Mouse (Mus musculus): Measurements from ENCODE around the gene Csrp2.

Gene Csrp2

DNA sequence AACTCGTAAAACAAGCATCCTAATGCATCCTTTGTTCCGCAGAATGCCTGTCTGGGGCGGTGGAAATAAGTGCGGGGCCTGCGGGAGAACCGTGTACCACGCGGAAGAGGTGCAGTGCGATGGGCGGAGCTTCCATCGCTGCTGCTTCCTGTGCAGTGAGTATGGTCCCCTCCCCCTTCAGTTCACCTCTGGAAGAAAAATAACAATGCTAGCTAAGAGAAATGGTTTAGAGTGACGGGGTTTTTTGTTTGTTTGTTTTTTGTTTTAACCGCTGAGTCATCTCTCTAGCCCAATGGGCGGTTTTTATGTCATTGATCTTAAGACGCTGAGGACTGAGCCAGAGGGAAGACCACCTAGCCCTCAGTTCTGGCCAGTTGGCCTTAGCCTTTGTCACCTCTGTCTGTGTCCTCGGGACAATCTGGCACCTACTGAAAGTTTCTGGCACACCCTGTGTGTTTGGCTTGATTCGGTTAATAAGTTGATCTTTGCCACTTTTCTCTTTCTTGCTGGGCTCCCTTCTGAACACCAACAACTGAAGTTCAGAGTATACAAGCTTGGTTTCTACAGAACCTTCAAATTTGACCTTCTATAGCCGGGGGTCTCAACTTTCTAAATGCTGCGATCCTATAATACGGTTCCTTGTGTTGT is 12.4 kb downstream of the Csrp2 start:
- DNase-seq: peak; percentile 65

DNA sequence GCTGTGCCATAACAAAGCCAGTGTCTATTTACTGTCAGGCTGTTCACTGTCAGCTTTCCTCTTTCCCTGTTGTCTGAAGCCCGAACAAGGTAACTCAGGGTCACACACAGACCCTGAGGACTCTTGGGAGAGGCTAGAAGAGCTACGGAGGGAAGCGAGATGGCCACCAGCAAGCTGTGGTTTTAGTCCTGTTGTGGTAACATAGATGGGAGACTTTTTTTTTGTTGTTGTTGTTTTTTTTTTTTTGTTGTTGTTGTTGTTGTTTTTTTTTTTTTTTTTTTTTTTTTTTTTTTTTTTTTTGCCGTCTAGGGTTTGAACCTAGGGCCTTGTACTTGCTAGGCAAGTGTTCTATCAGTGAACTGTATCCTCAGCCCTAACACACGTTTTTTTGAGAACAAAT is 14.0 kb downstream of the Csrp2 start:
- DNase-seq: no peak

DNA sequence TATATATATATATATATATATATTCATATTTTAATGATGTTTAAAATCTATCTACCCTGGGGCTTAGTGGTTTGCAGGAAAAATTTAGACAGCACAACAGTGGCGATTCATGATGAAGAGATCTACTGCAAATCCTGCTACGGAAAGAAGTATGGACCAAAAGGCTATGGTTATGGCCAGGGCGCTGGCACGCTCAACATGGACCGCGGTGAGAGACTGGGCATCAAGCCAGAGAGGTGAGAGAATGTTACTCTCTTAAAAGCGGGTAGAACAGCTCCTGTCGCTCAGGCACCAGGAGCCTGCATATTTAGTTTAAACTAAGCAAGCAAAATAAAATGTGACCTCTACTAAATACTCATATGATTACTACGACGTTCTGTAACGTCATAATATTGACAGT is 15.5 kb downstream of the Csrp2 start:
- no peak for DNase-seq

DNA sequence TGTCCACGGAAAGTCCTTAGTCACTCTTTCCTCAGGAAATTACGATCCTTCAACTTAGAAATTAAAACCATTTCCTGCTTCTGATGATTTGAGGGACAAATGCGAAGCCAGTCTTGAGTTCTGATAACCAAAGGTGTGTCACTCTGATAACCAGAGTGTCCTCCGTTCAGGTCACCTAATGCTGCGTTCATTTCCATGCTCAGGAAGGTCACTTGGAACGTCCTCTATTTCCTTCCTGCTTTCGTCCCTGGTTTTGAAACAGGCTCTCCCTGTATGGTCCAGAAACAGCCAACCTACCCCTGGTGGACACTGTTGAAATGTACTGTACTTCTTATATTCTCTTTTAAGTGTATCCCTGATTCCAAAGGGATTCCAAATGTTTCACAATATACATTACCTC is 16.1 kb downstream of the Csrp2 start:
- no peak for DNase-seq

DNA sequence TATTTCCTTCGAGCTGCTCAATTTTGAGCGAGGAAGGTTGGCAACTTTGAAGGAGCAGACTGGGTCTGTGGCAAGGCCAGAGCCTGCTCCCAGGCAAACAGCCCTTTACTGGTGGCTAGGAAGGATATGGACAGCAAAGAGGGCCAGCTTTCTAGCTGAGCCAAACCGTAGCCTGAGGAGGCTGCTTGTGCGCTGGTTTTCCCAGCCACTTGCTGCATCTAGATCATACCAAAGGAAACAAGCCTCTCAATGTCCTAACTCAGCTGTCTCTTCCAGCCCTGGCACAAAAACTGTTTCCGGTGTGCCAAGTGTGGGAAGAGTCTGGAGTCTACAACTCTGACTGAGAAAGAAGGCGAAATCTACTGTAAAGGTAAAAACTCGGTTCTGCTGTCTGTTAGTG is 18.8 kb downstream of the Csrp2 start:
- DNase-seq: no peak

DNA sequence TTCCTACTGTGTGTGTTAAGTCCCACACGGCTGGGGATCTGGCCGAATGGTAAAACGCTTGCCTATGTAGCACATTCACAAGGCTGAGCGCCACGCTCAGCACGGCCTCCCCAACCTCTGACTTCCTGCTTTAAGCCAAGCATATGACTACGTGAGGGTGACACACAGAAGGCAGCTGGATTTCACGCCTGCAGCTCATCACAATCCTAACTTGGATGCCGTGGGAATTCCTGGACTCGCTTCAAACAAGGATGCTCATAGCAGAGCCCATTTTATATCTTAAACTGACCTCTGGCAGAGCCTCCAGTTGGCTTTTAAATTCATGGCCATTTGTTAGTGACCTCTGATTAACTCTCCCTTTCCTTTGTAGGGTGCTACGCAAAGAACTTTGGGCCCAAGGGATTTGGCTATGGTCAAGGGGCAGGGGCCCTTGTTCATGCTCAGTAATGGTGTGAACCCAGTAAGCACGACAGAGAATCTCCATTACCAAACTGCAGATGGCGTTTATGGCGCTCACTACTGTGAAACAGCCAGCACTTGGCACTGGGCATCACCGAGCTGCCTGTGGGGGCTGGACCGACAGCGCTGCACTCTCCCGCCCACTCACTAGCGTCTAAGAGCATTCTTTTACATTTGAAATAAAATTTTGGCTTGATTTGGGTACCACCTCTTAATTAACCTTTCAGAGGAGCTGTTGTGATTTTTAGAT is 19.4 kb downstream of the Csrp2 start:
- no peak for DNase-seq

DNA sequence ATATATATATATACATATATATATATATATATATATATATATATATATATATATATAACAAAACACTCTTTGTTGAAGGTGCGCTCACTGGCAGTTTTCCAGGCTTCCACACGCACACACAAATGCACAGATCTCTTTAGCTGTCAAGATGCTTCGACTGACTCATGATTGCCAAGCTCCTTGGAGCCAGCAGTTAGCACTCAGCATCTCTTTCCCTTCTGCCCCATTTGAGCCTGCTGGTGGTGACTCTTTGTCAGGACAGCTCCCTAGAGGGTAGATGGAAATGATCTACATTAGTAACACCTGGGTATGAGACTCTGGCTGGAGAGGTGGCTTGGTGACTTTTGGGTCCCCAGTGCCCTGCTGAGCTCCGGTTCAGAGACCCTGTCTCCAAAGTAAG is 20.1 kb downstream of the Csrp2 start:
- DNase-seq: no peak

DNA sequence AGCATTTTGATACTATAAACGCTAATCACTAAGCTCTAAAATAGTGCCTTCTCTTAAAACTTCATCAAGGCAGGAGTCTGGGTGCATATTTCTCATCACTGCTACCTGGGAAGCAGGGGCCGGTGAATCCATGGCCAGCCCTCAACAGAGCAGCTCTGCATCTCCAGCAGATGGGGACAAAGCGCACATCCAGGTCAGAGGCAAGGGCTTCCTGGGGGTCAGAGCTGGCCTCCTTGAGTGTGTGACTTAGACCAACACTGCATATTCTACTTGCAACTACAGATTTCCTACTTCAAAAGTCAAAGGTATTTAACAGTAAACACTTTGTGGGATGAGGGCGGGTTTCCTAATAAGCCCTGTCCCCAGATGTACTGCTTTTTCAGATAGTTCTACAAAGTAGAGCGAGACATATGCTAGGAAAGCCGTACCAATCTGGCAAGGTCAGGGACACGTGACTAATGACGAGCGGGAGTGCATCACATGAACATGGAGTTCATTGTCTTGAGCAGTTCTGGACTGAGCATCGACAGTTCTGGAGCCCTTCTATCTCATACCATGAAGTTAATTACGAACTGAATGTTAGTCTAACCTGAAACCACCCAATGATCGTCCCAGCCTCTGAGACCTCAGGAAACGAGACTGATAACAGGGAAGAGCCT is 21.3 kb downstream of the Csrp2 start:
- DNase-seq: no peak

DNA sequence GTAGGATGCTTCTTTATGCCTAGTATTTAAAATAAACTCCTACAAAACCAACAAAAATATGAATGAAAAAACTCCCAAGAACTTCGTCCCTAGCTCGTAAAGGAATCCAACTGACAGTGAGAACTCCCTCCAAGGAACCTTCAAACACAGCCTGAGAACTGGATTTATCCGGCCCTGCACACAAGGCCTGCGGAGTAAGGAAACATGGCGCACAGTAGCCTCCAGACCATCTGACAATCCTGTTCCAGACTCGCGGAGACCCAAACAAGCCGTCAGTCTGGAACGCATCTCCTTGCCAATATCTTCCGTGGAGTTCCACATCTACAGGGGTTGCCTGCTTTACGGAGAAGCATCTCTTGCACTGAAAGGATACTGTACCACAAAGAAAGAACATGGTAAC is 22.4 kb downstream of the Csrp2 start:
- no peak for DNase-seq

DNA sequence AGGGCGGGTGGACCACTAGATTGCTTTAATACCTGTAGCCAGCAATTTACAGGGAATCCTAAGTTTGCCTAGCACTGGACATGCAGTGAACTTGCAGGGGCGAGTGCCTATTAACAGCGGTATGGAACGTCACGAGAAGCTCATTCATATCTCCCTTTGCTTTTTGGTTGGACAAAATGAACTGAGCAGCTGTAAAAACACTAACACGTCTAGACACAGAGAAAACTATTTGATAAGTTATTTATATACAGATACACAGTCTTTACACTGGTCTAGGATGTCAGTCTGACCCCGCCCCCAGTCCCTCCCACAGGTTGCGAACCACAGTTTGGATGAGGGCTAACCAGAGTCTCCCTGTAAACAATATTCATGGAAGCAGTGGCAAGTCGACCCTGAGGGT is 23.2 kb downstream of the Csrp2 start:
- no peak for DNase-seq

DNA sequence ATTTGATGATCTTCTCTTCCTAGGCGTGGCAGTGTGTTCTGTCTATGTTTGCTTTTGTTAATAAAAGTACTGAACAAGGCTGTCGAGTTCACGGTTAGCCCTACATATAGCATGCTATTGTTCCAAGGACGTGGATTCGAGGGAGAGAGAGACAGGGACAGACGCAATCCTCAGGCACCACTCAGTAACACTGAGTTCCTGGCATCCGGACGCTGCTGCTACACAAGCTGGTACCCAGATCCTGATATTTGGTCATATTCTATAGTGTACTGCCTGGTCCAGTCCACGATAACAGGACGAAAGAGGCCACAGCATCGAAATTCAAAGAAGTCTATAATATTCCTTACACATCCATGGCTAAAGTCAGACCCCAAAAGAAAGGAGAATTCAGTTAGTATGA is 24.6 kb downstream of the Csrp2 start:
- DNase-seq: no peak

DNA sequence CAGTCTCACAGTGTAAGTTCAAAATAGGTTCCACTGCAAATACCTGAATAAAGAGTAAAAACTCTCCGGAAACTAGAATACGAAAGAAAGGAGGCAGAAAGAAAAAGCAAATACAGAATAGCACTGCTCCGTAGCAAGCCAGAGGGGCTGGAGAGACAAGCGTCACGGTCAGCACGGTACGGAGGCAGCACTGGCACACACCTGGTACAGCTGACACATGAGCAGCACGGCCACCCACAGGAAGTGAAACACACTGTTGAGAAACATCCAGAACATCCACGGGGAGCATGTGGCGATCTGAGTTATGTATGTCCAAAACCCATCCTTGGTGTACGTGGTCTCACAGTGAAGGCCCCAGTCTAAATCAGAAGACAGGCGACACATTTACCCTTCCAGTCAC is 26.4 kb downstream of the Csrp2 start:
- DNase-seq: no peak

DNA sequence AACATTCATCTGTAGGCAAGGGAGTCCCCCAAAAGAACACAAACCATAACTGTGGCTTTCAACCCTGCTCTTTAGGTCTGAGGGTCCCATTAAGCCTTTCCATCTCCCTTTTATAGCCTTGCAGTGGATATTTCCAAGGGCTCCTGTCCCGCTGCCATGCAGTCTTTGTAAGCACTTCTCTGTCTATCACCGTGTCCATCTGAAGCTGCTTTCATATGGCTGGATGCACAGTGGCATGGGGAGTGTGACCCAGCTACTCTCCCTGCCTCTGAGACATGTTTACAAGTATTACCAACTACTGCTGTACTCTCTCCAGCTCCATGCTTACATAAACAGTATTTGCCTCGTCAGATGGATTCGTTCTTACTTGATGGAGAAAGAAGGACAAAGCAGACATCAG is 28.0 kb downstream of the Csrp2 start:
- DNase-seq: no peak

DNA sequence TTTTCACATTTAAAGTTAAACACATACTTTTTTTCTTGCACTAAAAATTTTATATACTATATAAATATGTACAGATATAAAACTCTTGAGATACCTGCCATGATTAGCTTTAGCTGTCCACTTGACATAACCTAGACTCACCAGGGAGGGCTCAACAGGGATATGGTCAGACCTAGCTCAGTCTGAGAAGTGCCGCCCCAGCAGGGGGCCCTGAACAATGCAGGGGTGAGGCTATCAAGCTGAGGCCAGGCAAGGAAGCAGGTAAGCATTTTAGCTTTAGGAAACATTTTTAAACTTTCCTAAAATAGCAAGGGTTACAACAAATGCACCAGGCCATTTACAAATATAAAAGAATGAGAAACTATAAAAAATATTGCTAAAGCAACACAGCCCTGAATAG is 31.5 kb downstream of the Csrp2 start:
- DNase-seq: no peak

DNA sequence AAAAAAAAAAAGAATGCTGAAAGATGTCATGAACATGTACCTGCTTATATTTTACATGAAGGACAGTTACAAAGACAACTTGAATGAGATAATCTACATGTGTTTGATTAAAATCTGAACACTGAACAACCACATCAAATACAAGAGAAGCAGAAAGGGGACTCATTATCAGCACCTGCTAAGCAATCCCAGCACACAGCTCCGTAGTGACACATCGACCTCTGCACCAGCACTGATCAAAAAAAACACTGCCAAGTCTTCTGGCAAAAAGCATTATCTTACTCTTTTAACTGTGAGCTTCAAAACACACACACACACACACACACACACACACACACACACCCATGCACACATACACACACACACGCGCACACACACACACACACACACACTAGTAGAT is 32.2 kb downstream of the Csrp2 start:
- DNase-seq: no peak

DNA sequence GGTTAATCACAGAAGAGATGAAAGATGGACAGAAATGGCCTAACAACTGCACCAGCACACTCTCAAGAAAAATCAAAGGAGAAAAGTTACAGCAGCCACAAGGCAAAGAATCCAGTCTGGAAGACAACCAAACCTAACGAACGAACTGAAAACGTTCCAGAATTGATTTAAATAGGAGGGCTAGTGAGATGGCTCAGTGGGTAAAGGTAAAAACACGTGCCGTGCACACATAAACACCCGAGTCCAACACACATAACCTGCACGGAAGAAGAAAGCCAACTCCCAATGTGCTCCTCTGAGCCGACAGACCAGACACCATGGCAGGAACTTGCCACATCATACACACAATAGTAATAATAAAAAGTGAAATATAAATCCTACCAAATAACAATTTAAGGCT is 32.7 kb downstream of the Csrp2 start:
- DNase-seq: no peak

DNA sequence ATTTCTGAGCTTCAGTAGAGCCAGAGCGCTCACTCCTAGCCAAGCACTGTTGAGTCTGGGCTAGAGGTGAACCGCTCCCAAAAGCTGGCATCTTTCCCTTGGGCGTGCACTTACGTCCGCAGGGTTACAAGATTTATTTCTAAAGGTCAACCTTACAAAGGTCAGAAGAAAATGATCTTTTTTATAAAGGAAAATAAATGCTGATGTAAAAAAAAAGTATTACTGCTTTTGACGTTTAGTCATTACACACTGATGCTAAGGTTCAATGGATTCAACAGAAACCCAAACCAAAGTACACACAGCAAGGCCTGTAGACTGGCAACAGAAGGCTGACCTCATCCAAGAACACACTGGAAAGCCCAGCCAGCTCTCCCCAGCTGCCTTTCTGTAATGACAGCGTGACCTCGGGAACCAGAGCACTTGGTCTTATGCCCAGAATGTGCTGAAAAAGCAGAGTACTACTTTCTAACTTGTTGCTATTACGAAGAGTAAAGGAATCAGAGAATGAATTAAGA is 33.4 kb downstream of the Csrp2 start:
- no peak for DNase-seq

DNA sequence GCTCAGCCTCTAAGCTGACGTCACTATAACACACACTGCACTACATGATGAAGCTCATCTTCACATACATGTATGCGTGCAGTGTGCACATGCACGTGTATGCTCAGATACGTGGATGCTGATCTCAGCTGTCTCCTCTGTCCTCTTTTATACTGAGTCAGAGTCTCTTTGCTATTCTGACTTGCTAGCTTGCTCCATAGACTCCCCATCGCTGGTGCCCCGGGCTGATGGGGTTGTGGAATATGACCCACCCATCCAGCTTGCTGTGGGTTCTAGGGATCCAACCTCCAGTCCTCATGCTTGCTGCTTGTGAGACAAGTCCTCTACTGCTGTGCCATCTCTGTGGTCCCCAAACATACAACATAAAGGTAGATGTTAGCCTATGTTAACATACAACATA is 39.3 kb downstream of the Csrp2 start:
- DNase-seq: no peak

DNA sequence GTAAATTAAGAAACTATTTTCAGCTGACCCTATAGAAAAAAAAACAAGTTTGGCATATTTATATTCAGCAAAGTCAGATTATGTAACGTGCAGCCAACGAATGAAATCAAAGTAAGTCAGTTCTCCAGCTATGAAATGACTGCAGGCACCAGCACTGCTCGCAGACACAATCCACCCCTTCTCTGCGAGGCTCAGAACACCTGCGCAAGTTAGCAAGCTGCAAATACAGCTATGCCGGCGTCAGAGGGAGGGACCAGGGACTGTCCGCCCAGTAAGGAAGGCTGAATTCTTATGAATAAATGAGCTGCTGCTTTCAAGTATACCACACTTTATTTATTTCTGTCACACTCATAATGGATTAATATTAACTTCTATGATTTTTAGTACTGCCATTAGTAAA is 40.2 kb downstream of the Csrp2 start:
- no peak for DNase-seq

DNA sequence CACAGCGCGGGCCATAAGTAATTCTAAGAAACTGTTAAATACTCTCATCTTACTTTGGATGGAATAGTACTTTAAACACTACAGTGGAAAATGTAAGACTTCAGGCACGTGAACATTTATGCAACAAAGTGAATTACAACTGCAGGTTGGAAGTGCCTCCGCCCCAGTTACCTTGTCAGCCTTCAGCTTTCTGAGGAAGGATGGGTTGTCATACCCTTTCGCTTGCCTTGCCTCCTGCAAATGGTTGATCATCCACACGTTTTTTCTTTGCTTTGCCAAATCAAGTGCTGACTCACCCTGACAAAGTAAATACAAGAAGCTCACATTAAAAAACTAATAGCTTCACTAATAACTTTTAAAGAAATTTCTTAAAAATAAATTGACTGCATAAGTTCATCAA is 41.3 kb downstream of the Csrp2 start:
- no peak for DNase-seq

DNA sequence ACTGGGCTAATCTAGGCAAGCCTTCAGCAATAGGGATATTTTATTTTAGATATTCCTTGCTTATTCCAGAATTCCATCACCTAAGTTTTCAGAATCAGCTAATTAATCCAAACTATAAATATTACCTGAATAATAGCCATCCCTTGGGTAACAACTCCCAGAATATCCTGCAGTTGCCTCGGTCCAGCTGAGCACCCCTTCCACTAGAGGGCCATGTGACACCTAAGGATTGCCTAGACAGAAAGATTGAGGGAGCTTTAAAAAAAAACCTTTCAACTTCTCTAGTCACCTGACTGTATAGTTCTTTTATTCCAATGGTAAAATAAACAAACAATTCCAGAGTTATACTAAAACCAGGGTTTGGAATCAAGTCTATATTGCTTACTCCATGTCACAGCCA is 42.6 kb downstream of the Csrp2 start:
- DNase-seq: no peak

DNA sequence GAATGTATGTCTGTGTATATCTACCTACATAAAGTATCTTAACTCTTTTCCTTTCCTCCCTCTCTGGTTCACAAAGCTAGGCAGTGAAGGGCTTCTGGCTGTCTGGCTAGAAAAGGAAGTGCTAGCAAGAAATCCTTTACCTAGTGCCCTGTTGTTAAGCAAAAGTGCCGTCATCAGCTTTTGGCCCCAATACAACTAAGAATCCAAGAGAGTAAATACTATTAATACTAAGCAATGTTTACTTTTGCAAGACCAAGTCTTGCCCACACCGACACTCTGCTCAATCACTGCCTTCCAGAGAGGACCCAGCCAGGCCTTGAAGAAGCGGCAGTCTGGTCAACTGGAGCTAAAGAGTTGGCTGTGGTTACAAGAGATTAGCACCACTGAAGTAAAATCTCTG is 51.5 kb downstream of the Csrp2 start:
- DNase-seq: no peak

DNA sequence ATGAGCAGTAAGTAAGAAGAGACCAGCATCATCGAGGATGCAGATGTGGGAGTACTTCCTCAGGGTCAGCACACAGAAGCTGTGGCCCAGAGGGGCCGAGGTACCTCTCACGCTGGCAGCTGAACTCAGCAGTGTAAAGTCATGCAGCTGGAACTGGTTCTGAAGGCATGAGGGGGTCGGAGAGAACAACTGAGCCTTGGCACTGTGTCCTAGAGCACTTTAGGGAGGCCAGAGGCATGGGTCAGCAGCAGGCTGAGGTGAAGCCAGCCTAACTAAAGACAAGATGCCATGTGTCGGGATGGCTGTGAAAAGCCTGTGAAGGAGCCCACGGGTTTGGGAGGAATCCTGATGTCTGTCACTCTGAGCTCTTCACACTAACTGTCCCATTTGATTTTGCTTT is 51.9 kb downstream of the Csrp2 start:
- no peak for DNase-seq

DNA sequence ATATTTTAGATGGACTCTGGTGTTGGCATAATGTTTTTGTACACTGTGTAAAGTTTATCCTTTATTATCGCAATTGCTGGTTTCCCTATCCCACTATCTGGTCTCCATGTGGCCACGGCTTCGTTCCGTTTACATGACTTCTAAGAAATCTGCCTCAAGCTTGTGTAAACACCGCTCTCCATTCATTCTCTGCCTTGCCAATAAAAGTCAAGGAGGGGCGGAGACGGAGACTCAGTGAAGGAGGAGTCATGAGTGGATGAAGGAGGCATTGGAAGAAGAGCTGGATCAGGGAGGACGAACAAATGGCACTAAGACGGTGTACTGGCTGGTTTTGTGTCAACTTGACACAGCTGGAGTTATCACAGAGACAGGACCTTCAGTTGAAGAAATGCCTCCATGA is 52.4 kb downstream of the Csrp2 start:
- DNase-seq: no peak

Data from embryo, embryonic 11 days (tissue).